Mouse (Mus musculus): ENCODE results near the gene Dgat2. TPM values are rescaled to one million over a fixed set of nuclear protein-coding genes. Genes with fewer than 3 reads are reported as not detected.
A peak's percentile ranks its signal among the peaks of the same experiment; 100 is the strongest.

The Dgat2 gene
- polyA plus RNA-seq, 1 experiment from 2014 or later: 194 TPM

DNA sequence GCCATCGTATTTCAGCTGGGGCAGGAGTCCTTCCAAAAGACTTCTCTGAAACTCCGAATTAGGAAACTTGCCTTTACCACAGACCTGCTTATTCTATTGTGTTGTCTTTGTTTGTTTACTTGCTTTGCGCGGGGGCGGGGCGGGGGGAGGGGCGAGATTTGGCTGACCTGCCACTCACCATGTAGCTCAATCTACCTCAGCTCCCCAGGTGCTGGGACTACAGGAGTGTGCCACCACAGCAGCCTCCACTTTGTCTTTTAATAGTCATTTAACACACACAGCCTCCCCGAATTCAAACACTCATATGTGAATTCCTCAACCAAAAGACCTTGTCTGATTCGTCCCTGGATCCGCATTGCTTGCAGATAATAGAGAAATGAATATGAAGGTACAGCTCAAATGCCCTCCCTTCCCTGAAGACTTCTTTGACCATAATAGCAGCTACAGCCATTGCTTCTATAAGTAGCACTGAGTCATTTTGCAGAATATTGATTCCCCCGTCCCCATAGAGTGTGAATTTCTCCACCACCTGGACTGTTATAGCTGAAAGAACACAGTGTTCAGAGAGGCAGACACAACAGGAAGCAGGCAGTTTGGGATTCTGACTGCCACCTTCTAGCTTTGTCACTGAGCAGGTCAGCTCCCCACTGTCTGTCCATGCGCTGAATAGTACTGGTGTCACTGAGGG is 40.5 kb downstream of the Dgat2 start:
- Histone ChIP-seq H3K4me2 (ENCODE audit: low read depth, low read length) (peak overlapping the region; percentile 86), H3K4me1 (ENCODE audit: control insufficient read depth, low read depth, low read length) (peaks cover 34% of the 10 kb centered on the region), H3K9me3 (replicated peaks; ENCODE audit: control insufficient read depth, low read length) (no peaks in the 10 kb centered on the region), H3K4me3 (ENCODE audit: low read depth, low read length) (peak overlapping the region; percentile 92), H3K36me3 (ENCODE audit: control insufficient read depth, insufficient read depth) (no peaks in the 10 kb centered on the region), H3K9ac (ENCODE audit: low read depth, low read length) (peak overlapping the region; percentile 25; the same call in 1 of the 2 replicates), H3K27me3 (ENCODE audit: control insufficient read depth, insufficient read depth, low read depth, low read length) (no peaks in the 10 kb centered on the region), H3K27ac (ENCODE audit: low read length) (no peak overlapping the region)
- WGBS (ENCODE audit: insufficient replicate concordance): 33% methylated on average over 12 of the region's 12 CpGs
- ATAC-seq (ENCODE audit: low read depth): no peak

DNA sequence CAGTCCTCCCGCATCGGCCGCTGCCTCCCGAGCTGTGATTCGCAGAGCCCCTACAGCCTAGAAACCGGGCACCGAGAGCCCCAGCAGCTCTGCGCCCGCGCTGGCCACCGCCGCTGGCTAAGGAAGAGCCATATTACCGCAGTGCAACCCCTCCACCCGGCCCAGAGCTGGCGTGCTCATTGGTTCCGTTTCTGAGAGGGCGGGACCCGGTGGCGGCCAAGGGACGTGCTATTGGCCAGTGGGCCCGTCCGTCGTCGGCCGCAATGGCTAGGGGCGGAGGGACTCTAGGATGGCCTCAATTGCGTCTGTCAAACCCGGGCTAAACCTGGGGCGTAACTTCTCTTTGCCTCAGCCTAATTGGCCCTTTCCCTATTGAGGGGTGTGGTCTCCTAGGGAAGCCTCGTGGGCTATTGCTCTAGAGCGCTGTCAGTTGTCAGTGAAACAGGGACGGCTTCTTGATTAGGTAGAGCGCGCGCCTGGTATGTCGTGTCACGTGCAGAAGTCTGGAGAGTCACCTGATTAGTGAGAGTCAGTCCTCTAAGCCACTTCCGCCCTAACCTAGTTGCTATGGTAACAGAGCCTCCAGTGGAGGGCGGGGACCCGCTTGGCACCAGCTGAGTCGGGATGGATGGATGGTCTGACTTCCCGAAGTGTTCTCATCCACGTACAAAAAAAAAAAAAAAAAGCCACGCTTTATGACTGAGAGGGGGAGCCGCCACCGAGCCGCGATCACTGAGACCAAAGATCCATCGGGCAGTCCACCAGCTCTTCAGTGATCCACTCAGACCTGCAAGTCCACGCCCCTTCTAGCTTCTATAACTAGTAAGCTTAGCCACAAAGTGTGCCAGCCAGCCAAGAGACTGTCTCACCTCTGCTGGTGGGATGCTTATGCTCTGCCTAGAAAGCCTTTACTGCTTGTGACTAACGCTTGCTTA is 41.3 kb downstream of the Dgat2 start, which contains the start of gene Uvrag:
TSS of gene Uvrag (minus strand) at position 158 of the 935 bp plus-strand sequence.
- Histone ChIP-seq H3K27ac (ENCODE audit: low read length) (peak within 1 kb of the TSS; percentile 77), H3K9ac (ENCODE audit: low read depth, low read length) (peak within 1 kb of the TSS; percentile 88), H3K4me1 (ENCODE audit: control insufficient read depth, low read depth, low read length) (peaks cover 34% of the 10 kb centered on the region), H3K4me2 (ENCODE audit: low read depth, low read length) (peak within 1 kb of the TSS; percentile 86), H3K36me3 (ENCODE audit: control insufficient read depth, insufficient read depth) (no peaks in the 10 kb centered on the region), H3K27me3 (ENCODE audit: control insufficient read depth, insufficient read depth, low read depth, low read length) (no peaks in the 10 kb centered on the region), H3K4me3 (ENCODE audit: low read depth, low read length) (peak within 1 kb of the TSS; percentile 92), H3K9me3 (replicated peaks; ENCODE audit: control insufficient read depth, low read length) (no peaks in the 10 kb centered on the region)
- under 1% methylated on average over 51 of the region's 51 CpGs for WGBS (ENCODE audit: insufficient replicate concordance)
- ATAC-seq (ENCODE audit: low read depth): peak; percentile 94

GRCm38 (mm10) chr7:99140511-99140910 is 42.0 kb downstream of the Dgat2 start:
- WGBS (ENCODE audit: insufficient replicate concordance): 0% methylated on average over 32 of the region's 39 CpGs
- H3K4me1 ChIP-seq (ENCODE audit: control insufficient read depth, low read depth, low read length): peaks cover 26% of the 10 kb centered on the region

GRCm38 (mm10) chr7:99139841-99140491 is 42.6 kb downstream of the Dgat2 start:
- Histone ChIP-seq H3K9me3 (replicated peaks; ENCODE audit: control insufficient read depth, low read length) (no peaks in the 10 kb centered on the region), H3K4me1 (ENCODE audit: control insufficient read depth, low read depth, low read length) (peaks cover 23% of the 10 kb centered on the region), H3K4me2 (ENCODE audit: low read depth, low read length) (peak overlapping the region; percentile 86), H3K27ac (ENCODE audit: low read length) (peak overlapping the region; percentile 77), H3K9ac (ENCODE audit: low read depth, low read length) (peak overlapping the region; percentile 88), H3K27me3 (ENCODE audit: control insufficient read depth, insufficient read depth, low read depth, low read length) (no peaks in the 10 kb centered on the region), H3K4me3 (ENCODE audit: low read depth, low read length) (peak overlapping the region; percentile 92), H3K36me3 (ENCODE audit: control insufficient read depth, insufficient read depth) (no peaks in the 10 kb centered on the region)
- ATAC-seq (ENCODE audit: low read depth): no peak
- WGBS (ENCODE audit: insufficient replicate concordance): 1% methylated on average over 13 of the region's 13 CpGs

More at GRCm38 (mm10) chr7:99140511-99140910, 42.0 kb downstream of the Dgat2 start:
- H3K9me3 ChIP-seq (replicated peaks; ENCODE audit: control insufficient read depth, low read length): no peaks in the 10 kb centered on the region
- H3K4me2 ChIP-seq (ENCODE audit: low read depth, low read length): peak overlapping the region; percentile 86
- H3K27me3 ChIP-seq (ENCODE audit: control insufficient read depth, insufficient read depth, low read depth, low read length): no peaks in the 10 kb centered on the region
- peak overlapping the region; percentile 88 for H3K9ac ChIP-seq (ENCODE audit: low read depth, low read length)
- peak overlapping the region; percentile 92 for H3K4me3 ChIP-seq (ENCODE audit: low read depth, low read length)
- no peaks in the 10 kb centered on the region for H3K36me3 ChIP-seq (ENCODE audit: control insufficient read depth, insufficient read depth)
- peak; percentile 0; the same call in 1 of the 2 replicates for ATAC-seq (ENCODE audit: low read depth)
- H3K27ac ChIP-seq (ENCODE audit: low read length): peak overlapping the region; percentile 77

GRCm38 (mm10) chr7:99137541-99137940 is 45.0 kb downstream of the Dgat2 start:
- Histone ChIP-seq H3K9ac (ENCODE audit: low read depth, low read length) (no peak overlapping the region), H3K36me3 (ENCODE audit: control insufficient read depth, insufficient read depth) (no peaks in the 10 kb centered on the region), H3K4me3 (ENCODE audit: low read depth, low read length) (no peak overlapping the region), H3K4me1 (ENCODE audit: control insufficient read depth, low read depth, low read length) (peaks cover 28% of the 10 kb centered on the region), H3K27ac (ENCODE audit: low read length) (no peak overlapping the region), H3K4me2 (ENCODE audit: low read depth, low read length) (no peak overlapping the region), H3K27me3 (ENCODE audit: control insufficient read depth, insufficient read depth, low read depth, low read length) (no peaks in the 10 kb centered on the region), H3K9me3 (replicated peaks; ENCODE audit: control insufficient read depth, low read length) (no peaks in the 10 kb centered on the region)
- ATAC-seq (ENCODE audit: low read depth): no peak
- 87% methylated on average over 4 of the region's 4 CpGs for WGBS (ENCODE audit: insufficient replicate concordance)

DNA sequence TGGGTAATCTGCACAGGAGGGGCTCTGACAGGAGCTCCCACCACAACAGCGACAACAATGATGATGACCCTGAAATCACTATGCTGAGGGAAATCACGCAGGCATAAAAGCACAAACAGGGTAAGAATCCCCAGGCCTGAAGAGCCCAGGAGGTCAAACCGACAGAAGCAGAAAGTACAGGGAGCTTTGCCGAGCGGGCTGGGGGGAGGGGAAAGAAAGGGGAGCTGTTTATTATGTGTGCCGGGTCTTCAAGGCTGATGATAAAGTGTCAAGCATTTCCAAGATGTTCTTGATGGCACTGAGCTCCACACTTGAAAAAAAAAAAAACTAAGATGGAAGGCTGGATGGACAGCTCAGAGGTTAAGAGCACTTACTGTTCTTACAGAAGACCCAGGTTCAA is 45.7 kb downstream of the Dgat2 start:
- Histone ChIP-seq H3K27me3 (ENCODE audit: control insufficient read depth, insufficient read depth, low read depth, low read length) (no peaks in the 10 kb centered on the region), H3K9me3 (replicated peaks; ENCODE audit: control insufficient read depth, low read length) (no peaks in the 10 kb centered on the region), H3K36me3 (ENCODE audit: control insufficient read depth, insufficient read depth) (no peaks in the 10 kb centered on the region), H3K27ac (ENCODE audit: low read length) (no peak overlapping the region), H3K4me1 (ENCODE audit: control insufficient read depth, low read depth, low read length) (peaks cover 27% of the 10 kb centered on the region), H3K9ac (ENCODE audit: low read depth, low read length) (no peak overlapping the region), H3K4me2 (ENCODE audit: low read depth, low read length) (no peak overlapping the region), H3K4me3 (ENCODE audit: low read depth, low read length) (no peak overlapping the region)
- 75% methylated on average over 6 of the region's 6 CpGs for WGBS (ENCODE audit: insufficient replicate concordance)
- ATAC-seq (ENCODE audit: low read depth): no peak

GRCm38 (mm10) chr7:99133811-99134402 is 48.6 kb downstream of the Dgat2 start:
- ATAC-seq (ENCODE audit: low read depth): no peak
- peak overlapping the region; percentile 49 for H3K27ac ChIP-seq (ENCODE audit: low read length)

GRCm38 (mm10) chr7:99132597-99132996 is 49.9 kb downstream of the Dgat2 start:
- WGBS (ENCODE audit: insufficient replicate concordance): 59% methylated on average over 9 of the region's 9 CpGs
- H3K9ac ChIP-seq (ENCODE audit: low read depth, low read length): no peak overlapping the region
- ATAC-seq (ENCODE audit: low read depth): no peak
- H3K4me2 ChIP-seq (ENCODE audit: low read depth, low read length): no peak overlapping the region
- H3K27ac ChIP-seq (ENCODE audit: low read length): peak overlapping the region; percentile 58
- peaks cover 27% of the 10 kb centered on the region for H3K4me1 ChIP-seq (ENCODE audit: control insufficient read depth, low read depth, low read length)
- no peaks in the 10 kb centered on the region for H3K36me3 ChIP-seq (ENCODE audit: control insufficient read depth, insufficient read depth)
- no peak overlapping the region for H3K4me3 ChIP-seq (ENCODE audit: low read depth, low read length)
- no peaks in the 10 kb centered on the region for H3K9me3 ChIP-seq (replicated peaks; ENCODE audit: control insufficient read depth, low read length)
- H3K27me3 ChIP-seq (ENCODE audit: control insufficient read depth, insufficient read depth, low read depth, low read length): no peaks in the 10 kb centered on the region

More at GRCm38 (mm10) chr7:99133811-99134402, 48.6 kb downstream of the Dgat2 start:
- H3K9ac ChIP-seq (ENCODE audit: low read depth, low read length): no peak overlapping the region
- no peaks in the 10 kb centered on the region for H3K9me3 ChIP-seq (replicated peaks; ENCODE audit: control insufficient read depth, low read length)
- H3K4me3 ChIP-seq (ENCODE audit: low read depth, low read length): no peak overlapping the region
- peaks cover 22% of the 10 kb centered on the region for H3K4me1 ChIP-seq (ENCODE audit: control insufficient read depth, low read depth, low read length)
- H3K4me2 ChIP-seq (ENCODE audit: low read depth, low read length): no peak overlapping the region
- 67% methylated on average over 8 of the region's 8 CpGs for WGBS (ENCODE audit: insufficient replicate concordance)
- no peaks in the 10 kb centered on the region for H3K36me3 ChIP-seq (ENCODE audit: control insufficient read depth, insufficient read depth)
- H3K27me3 ChIP-seq (ENCODE audit: control insufficient read depth, insufficient read depth, low read depth, low read length): no peaks in the 10 kb centered on the region

All from liver, embryonic 16.5 days (tissue).